Mouse (Mus musculus): ENCODE data around the gene Dcbld2. TPM values are rescaled to one million over a fixed set of nuclear protein-coding genes. Genes with fewer than 3 reads are reported as not detected.

Gene Dcbld2
- polyA plus RNA-seq, 1 experiment: 3.4 TPM

- 95% methylated on average over 7 of the region's 7 CpGs for WGBS
- TF ChIP-seq CTCF (IDR thresholded peaks at IDR 0.05; ENCODE audit: borderline replicate concordance, control insufficient read depth, extremely low read depth, insufficient read depth, low read length, poor library complexity): no peak
- no peak for TF ChIP-seq POLR2A (IDR thresholded peaks at IDR 0.05; ENCODE audit: control insufficient read depth, extremely low read depth, insufficient read depth, low read length, poor library complexity)
- Histone ChIP-seq H3K36me3 (ENCODE audit: control insufficient read depth, insufficient read depth, low read length) (no peaks in the 10 kb centered on the region), H3K4me3 (ENCODE audit: control insufficient read depth, insufficient read depth, low read length) (no peak overlapping the region), H3K27me3 (ENCODE audit: control insufficient read depth, insufficient read depth, low read length) (peaks cover 1% of the 10 kb centered on the region), H3K4me1 (replicated peaks; ENCODE audit: control insufficient read depth, insufficient read depth, low read length) (peaks cover 10% of the 10 kb centered on the region), H3K27ac (ENCODE audit: control insufficient read depth, insufficient read depth, low read length) (no peak overlapping the region)
- DNase-seq: no peak
Observed at GRCm38 (mm10) chr16:58516960-58517798, 108.9 kb downstream of the Dcbld2 start.

Other genes starting within 250 kb of the Dcbld2 start
- gene St3gal6, start 115.8 kb downstream of the Dcbld2 start, polyA plus RNA-seq (2012; rRNA removed): 17.5 and 21.8 TPM in 2 replicates
- not detected in 2 replicates for gene Gm813, start 208.5 kb downstream of the Dcbld2 start, polyA plus RNA-seq (2012; rRNA removed)
- not detected in 2 replicates for gene E330017A01Rik, start 230.3 kb downstream of the Dcbld2 start, polyA plus RNA-seq (2012; rRNA removed)

Measured in thymus, adult 2 months (tissue).